Mouse (Mus musculus): ENCODE measurements around the gene Tubb3. TPM values are rescaled to one million over a fixed set of nuclear protein-coding genes. Genes with fewer than 3 reads are reported as not detected.
"Not testable (repeated sequence)": the region's sequence is repeated elsewhere in the genome, so short reads cannot be mapped to it uniquely, and the experiment has no call there.

The Tubb3 gene
- polyA plus RNA-seq, 1 experiment from 2014 or later: 6.9 TPM

- Histone ChIP-seq H3K4me3 (ENCODE audit: low read length) (no peak overlapping the region), H3K4me1 (ENCODE audit: control insufficient read depth, insufficient read depth, low read length) (no peaks in the 10 kb centered on the region), H3K9ac (ENCODE audit: low read length) (no peak overlapping the region), H3K27me3 (ENCODE audit: control insufficient read depth, insufficient read depth, low read length) (no peaks in the 10 kb centered on the region), H3K27ac (ENCODE audit: low read length) (no peak overlapping the region), H3K9me3 (replicated peaks; ENCODE audit: control insufficient read depth, low read length) (peaks cover 61% of the 10 kb centered on the region), H3K36me3 (ENCODE audit: control insufficient read depth, insufficient read depth) (no peaks in the 10 kb centered on the region), H3K4me2 (ENCODE audit: low read depth, low read length) (no peak overlapping the region)
- ATAC-seq (replicated peaks; ENCODE audit: extremely low read depth, insufficient read depth, low FRiP score): no peak
- 95% methylated on average over 29 of the region's 29 CpGs for WGBS
Measured at GRCm38 (mm10) chr8:123428343-123428893, 17.2 kb downstream of the Tubb3 start.

DNA sequence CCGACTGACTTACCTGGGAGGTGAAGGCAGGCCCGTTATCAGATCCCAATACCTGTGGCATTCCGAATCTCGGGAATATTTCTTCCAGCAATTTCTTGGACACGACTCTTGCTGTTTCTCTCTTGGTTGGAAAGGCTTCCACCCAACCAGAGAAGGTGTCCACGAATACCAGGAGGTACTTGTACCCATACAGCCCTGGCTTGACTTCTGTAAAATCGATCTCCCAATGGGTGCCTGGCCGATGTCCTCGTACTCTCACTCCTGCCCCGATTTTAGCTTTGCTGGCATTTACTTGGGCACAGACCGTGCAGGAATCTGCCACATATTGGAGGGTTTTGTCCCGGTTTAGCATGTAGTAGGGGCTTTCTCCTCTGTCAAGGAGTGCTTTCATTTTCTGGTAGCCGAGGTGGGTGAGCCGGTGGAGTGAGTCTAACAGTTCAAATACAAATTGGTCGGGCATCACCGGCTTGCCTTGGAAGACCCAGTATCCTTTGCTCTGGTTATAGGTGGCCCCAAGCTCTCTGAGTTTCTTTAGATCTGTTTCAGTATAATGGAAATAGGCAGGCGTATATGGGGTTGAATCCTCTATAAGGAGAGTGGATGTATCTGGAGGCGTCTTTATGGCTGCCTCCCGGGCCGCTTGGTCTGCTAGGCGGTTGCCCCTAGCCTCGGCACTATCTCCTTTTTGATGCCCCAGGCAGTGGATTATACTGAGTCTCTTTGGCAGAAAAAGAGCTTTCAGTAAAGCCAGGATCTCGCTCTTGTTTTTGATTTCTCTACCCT, 17.9 kb downstream of the Tubb3 start:
- Histone ChIP-seq H3K27me3 (ENCODE audit: control insufficient read depth, insufficient read depth, low read length) (no peaks in the 10 kb centered on the region), H3K36me3 (ENCODE audit: control insufficient read depth, insufficient read depth) (no peaks in the 10 kb centered on the region), H3K9me3 (replicated peaks; ENCODE audit: control insufficient read depth, low read length) (peaks cover 62% of the 10 kb centered on the region), H3K4me3 (ENCODE audit: low read length) (no peak overlapping the region), H3K4me1 (ENCODE audit: control insufficient read depth, insufficient read depth, low read length) (no peaks in the 10 kb centered on the region), H3K9ac (ENCODE audit: low read length) (no peak overlapping the region), H3K27ac (ENCODE audit: low read length) (no peak overlapping the region), H3K4me2 (ENCODE audit: low read depth, low read length) (no peak overlapping the region)
- no peak for ATAC-seq (replicated peaks; ENCODE audit: extremely low read depth, insufficient read depth, low FRiP score)
- WGBS: 93% methylated on average over 23 of the region's 23 CpGs

DNA sequence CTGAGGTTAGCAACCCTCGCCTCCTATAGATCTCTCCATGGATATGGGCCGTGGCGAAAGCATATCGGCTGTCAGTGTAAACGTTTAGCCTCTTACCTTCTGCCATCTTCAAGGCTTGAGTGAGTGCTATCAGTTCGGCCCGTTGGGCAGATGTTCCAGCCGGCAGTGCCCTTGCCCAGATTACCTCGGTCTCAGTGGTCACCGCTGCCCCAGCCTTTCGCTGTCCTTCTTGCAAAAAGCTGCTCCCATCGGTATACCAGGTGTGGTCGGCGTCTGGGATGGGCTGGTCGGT, 18.4 kb downstream of the Tubb3 start:
- H3K27me3 ChIP-seq (ENCODE audit: control insufficient read depth, insufficient read depth, low read length); H3K4me3 ChIP-seq (ENCODE audit: low read length); H3K4me2 ChIP-seq (ENCODE audit: low read depth, low read length); ATAC-seq (replicated peaks; ENCODE audit: extremely low read depth, insufficient read depth, low FRiP score); H3K27ac ChIP-seq (ENCODE audit: low read length); H3K36me3 ChIP-seq (ENCODE audit: control insufficient read depth, insufficient read depth); H3K9ac ChIP-seq (ENCODE audit: low read length); H3K4me1 ChIP-seq (ENCODE audit: control insufficient read depth, insufficient read depth, low read length): not testable (repeated sequence)
- peaks cover 62% of the 10 kb centered on the region for H3K9me3 ChIP-seq (replicated peaks; ENCODE audit: control insufficient read depth, low read length)
- WGBS: 92% methylated on average over 15 of the region's 15 CpGs

- not testable (repeated sequence) for H3K4me1 ChIP-seq (ENCODE audit: control insufficient read depth, insufficient read depth, low read length); ATAC-seq (replicated peaks; ENCODE audit: extremely low read depth, insufficient read depth, low FRiP score); H3K9ac ChIP-seq (ENCODE audit: low read length); H3K27ac ChIP-seq (ENCODE audit: low read length); H3K36me3 ChIP-seq (ENCODE audit: control insufficient read depth, insufficient read depth); H3K4me3 ChIP-seq (ENCODE audit: low read length); H3K4me2 ChIP-seq (ENCODE audit: low read depth, low read length); H3K27me3 ChIP-seq (ENCODE audit: control insufficient read depth, insufficient read depth, low read length)
- 81% methylated on average over 8 of the region's 8 CpGs for WGBS
- peaks cover 61% of the 10 kb centered on the region for H3K9me3 ChIP-seq (replicated peaks; ENCODE audit: control insufficient read depth, low read length)
Measured at GRCm38 (mm10) chr8:123430936-123431335, 19.7 kb downstream of the Tubb3 start.

GRCm38 (mm10) chr8:123431616-123432365, 20.6 kb downstream of the Tubb3 start:
- peaks cover 55% of the 10 kb centered on the region for H3K9me3 ChIP-seq (replicated peaks; ENCODE audit: control insufficient read depth, low read length)

DNA sequence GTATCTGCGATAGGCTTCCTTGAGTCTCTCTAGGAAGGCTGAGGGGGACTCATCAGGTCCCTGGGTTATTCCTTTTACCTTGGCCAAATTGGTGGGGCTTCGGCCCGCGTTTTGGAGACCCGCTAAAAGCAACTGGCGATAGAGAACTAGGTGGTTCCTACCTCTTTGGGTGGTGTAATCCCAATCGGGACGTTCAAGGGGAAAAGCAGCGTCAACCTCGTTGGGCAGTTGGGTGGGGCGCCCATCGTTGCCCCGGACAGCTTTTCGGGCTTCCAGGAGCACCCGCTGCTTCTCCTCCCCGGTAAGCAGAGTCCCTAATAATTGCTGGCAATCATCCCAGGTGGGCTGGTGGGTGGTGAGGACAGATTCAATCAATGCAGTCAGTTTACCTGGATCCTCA, 21.2 kb downstream of the Tubb3 start:
- Histone ChIP-seq H3K27me3 (ENCODE audit: control insufficient read depth, insufficient read depth, low read length) (no peaks in the 10 kb centered on the region), H3K9ac (ENCODE audit: low read length) (no peak overlapping the region), H3K9me3 (replicated peaks; ENCODE audit: control insufficient read depth, low read length) (peaks cover 49% of the 10 kb centered on the region), H3K4me3 (ENCODE audit: low read length) (no peak overlapping the region), H3K36me3 (ENCODE audit: control insufficient read depth, insufficient read depth) (no peaks in the 10 kb centered on the region), H3K4me2 (ENCODE audit: low read depth, low read length) (no peak overlapping the region), H3K4me1 (ENCODE audit: control insufficient read depth, insufficient read depth, low read length) (no peaks in the 10 kb centered on the region), H3K27ac (ENCODE audit: low read length) (no peak overlapping the region)
- 94% methylated on average over 16 of the region's 16 CpGs for whole genome bisulfite sequencing
- ATAC-seq (replicated peaks; ENCODE audit: extremely low read depth, insufficient read depth, low FRiP score): no peak

More at GRCm38 (mm10) chr8:123431616-123432365, 20.6 kb downstream of the Tubb3 start:
- no peak for ATAC-seq (replicated peaks; ENCODE audit: extremely low read depth, insufficient read depth, low FRiP score)
- no peaks in the 10 kb centered on the region for H3K27me3 ChIP-seq (ENCODE audit: control insufficient read depth, insufficient read depth, low read length)
- no peaks in the 10 kb centered on the region for H3K36me3 ChIP-seq (ENCODE audit: control insufficient read depth, insufficient read depth)
- H3K4me3 ChIP-seq (ENCODE audit: low read length): no peak overlapping the region
- H3K27ac ChIP-seq (ENCODE audit: low read length): no peak overlapping the region
- H3K9ac ChIP-seq (ENCODE audit: low read length): no peak overlapping the region
- 95% methylated on average over 25 of the region's 25 CpGs for WGBS
- H3K4me1 ChIP-seq (ENCODE audit: control insufficient read depth, insufficient read depth, low read length): no peaks in the 10 kb centered on the region
- H3K4me2 ChIP-seq (ENCODE audit: low read depth, low read length): no peak overlapping the region

DNA sequence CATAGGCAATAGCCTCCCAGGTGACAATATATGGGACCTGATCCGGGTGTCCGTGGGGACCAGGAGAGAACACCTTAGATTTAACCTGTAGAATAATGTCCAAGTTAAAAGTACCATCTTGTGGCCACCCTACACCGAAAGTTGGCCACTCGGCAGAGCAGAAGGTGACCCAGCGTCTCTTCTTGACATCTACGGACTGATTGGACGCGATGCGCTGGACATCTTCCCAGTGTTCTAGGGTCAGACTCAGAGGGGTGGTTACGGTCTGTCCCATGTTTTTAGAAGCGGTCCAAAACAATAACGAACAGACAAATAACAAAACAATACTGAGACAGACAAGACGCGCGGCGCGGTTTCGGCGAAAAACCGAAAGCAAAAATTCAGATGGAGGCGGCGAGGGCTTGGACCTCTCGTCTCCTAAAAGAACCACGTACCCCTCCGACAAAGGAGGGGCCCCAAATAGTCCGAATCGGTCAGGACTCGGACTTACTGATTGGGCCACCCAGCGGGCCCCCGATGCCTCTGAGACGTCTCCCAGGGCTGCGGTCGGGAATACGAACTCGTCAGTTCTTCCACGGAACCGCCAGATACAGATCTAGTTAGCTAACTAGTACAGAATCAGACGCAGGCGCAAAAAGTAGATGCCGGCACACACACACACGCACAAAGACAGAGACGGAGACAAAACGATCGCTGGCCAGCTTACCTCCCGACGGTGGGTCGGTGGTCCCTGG, 22.2 kb downstream of the Tubb3 start:
- 96% methylated on average over 45 of the region's 47 CpGs for WGBS
- not testable (repeated sequence) for ATAC-seq (replicated peaks; ENCODE audit: extremely low read depth, insufficient read depth, low FRiP score); H3K27me3 ChIP-seq (ENCODE audit: control insufficient read depth, insufficient read depth, low read length); H3K4me3 ChIP-seq (ENCODE audit: low read length); H3K4me2 ChIP-seq (ENCODE audit: low read depth, low read length); H3K4me1 ChIP-seq (ENCODE audit: control insufficient read depth, insufficient read depth, low read length); H3K36me3 ChIP-seq (ENCODE audit: control insufficient read depth, insufficient read depth); H3K27ac ChIP-seq (ENCODE audit: low read length); H3K9ac ChIP-seq (ENCODE audit: low read length)
- H3K9me3 ChIP-seq (replicated peaks; ENCODE audit: control insufficient read depth, low read length): peaks cover 39% of the 10 kb centered on the region

- Histone ChIP-seq H3K27ac (ENCODE audit: low read length) (no peak overlapping the region), H3K4me2 (ENCODE audit: low read depth, low read length) (no peak overlapping the region), H3K9me3 (replicated peaks; ENCODE audit: control insufficient read depth, low read length) (no peaks in the 10 kb centered on the region), H3K9ac (ENCODE audit: low read length) (no peak overlapping the region), H3K4me1 (ENCODE audit: control insufficient read depth, insufficient read depth, low read length) (peaks cover 4% of the 10 kb centered on the region), H3K4me3 (ENCODE audit: low read length) (no peak overlapping the region), H3K36me3 (ENCODE audit: control insufficient read depth, insufficient read depth) (no peaks in the 10 kb centered on the region), H3K27me3 (ENCODE audit: control insufficient read depth, insufficient read depth, low read length) (no peaks in the 10 kb centered on the region)
- 77% methylated on average over 2 of the region's 2 CpGs for WGBS
- no peak for ATAC-seq (replicated peaks; ENCODE audit: extremely low read depth, insufficient read depth, low FRiP score)
Measured at GRCm38 (mm10) chr8:123441788-123442187, 30.6 kb downstream of the Tubb3 start.
